Mouse (Mus musculus) G1E (cell line): ENCODE data around the gene Rnf187. TPM values are rescaled to one million over a fixed set of nuclear protein-coding genes. Genes with fewer than 3 reads are reported as not detected.

Experiments
- ATAC-seq: 2 replicates; pipeline ENCODE4 v1.8.0; 2016; ENCODE audit warnings: mild to moderate bottlenecking; ENCODE audit not compliant: insufficient number of reproducible peaks, poor library complexity, low FRiP score, severe bottlenecking; ENCODE audit errors: extremely low read depth
- DNase-seq: peaks from one replicate; pipeline ENCODE4 v3.0.0; 2012; ENCODE audit warnings: low spot score
- H3K27me3 ChIP-seq: 2 replicates; pipeline ENCODE4 v1.6.1; 2012; ENCODE audit warnings: mild to moderate bottlenecking, low read length, inconsistent platforms; ENCODE audit not compliant: insufficient read depth
- H3K36me3 ChIP-seq: replicated peaks from 2 replicates; pipeline ENCODE3; 2012; ENCODE audit warnings: mild to moderate bottlenecking, inconsistent platforms
- H3K4me1 ChIP-seq: 2 replicates; pipeline ENCODE4 v1.6.1; 2012; ENCODE audit warnings: low read depth, low read length, inconsistent platforms, mixed read lengths; ENCODE audit not compliant: insufficient read depth
- H3K4me3 ChIP-seq: 2 replicates; pipeline ENCODE4 v1.5.1; 2012; ENCODE audit warnings: low read depth, mild to moderate bottlenecking, inconsistent platforms, low read length, moderate library complexity, mixed read lengths
- H3K9me3 ChIP-seq: replicated peaks from 2 replicates; pipeline ENCODE4 v1.6.1; 2012; ENCODE audit warnings: inconsistent platforms
- CTCF ChIP-seq: IDR thresholded peaks from 2 replicates; pipeline ENCODE4 v1.5.1; 2012; ENCODE audit warnings: low read depth, low read length, inconsistent platforms, mixed read lengths
- GATA1 ChIP-seq: IDR thresholded peaks from 2 replicates; pipeline ENCODE4 v1.6.1; 2012; ENCODE audit warnings: borderline replicate concordance, low read length, inconsistent platforms, mixed read lengths
- GATA2 ChIP-seq: IDR thresholded peaks from 2 replicates; pipeline ENCODE4 v1.6.1; 2012; ENCODE audit warnings: low read depth, low read length, inconsistent platforms, borderline replicate concordance
- POLR2AphosphoS5 ChIP-seq: IDR thresholded peaks from 2 replicates; pipeline ENCODE4 v1.6.1; 2012; ENCODE audit warnings: low read depth, low read length, inconsistent platforms; ENCODE audit not compliant: insufficient replicate concordance
- TAL1 ChIP-seq: conservative IDR thresholded peaks from 2 replicates; pipeline ENCODE4 v1.6.1; 2012; ENCODE audit warnings: low read depth, low read length, inconsistent platforms, mixed read lengths
- polyA plus RNA-seq: library from polyadenylated mRNA; stranded (reverse); fragments of >175 nt; gene quantifications from 2 replicates; pipeline ENCODE4 v1.2.3, GENCODE M21; 2012
- total RNA-seq, 2 experiments: library from RNA; stranded (forward) in 1 of 2; stranded (reverse) in 1 of 2; fragments of 200-1000 nt in 1 of 2; fragments of >200 nt in 1 of 2; fragmentation: Nextera tagmentation in 1 of 2; gene quantifications; 2 replicates each; pipeline ENCODE4 v1.2.3; 2014 to 2017

Rnf187 gene
- total and polyA plus RNA-seq, 3 experiments = 55.7 to 225 (median 72.8) TPM

GRCm38 (mm10) chr11:58959921-58960465 is 21.3 kb upstream of the Rnf187 start:
- Histone ChIP-seq H3K36me3 (peaks cover 39% of the 10 kb centered on the region), H3K4me1 (peaks cover 40% of the 10 kb centered on the region), H3K4me3 (peak overlapping the region; percentile 75), H3K9me3 (peaks cover 6% of the 10 kb centered on the region), H3K27me3 (no peaks in the 10 kb centered on the region; the same call in 1 of the 2 replicates)
- peak; percentile 82 for ATAC-seq
- DNase-seq = peak; percentile 91
- TF ChIP-seq GATA2 = no peak
- no peak for TF ChIP-seq GATA1
- no peak for TF ChIP-seq TAL1
- no peak for TF ChIP-seq POLR2AphosphoS5

- TF ChIP-seq TAL1 = no peak
- no peak for TF ChIP-seq GATA1
- TF ChIP-seq CTCF = no peak
- TF ChIP-seq POLR2AphosphoS5 = no peak
- TF ChIP-seq GATA2 = no peak
- Histone ChIP-seq H3K4me1 (peaks cover 36% of the 10 kb centered on the region), H3K36me3 (peaks cover 33% of the 10 kb centered on the region), H3K27me3 (no peaks in the 10 kb centered on the region; the same call in 1 of the 2 replicates), H3K9me3 (peaks cover 6% of the 10 kb centered on the region), H3K4me3 (peak overlapping the region; percentile 75; the same call in 1 of the 2 replicates)
- no peak for ATAC-seq
- no peak for DNase-seq
These were observed 20.6 kb upstream of the Rnf187 start for GRCm38 (mm10) chr11:58959186-58959825.

- ATAC-seq (no peak), DNase-seq (no peak)
- H3K36me3 ChIP-seq = peaks cover 27% of the 10 kb centered on the region
- peaks cover 6% of the 10 kb centered on the region for H3K9me3 ChIP-seq
- H3K4me1 ChIP-seq = peaks cover 37% of the 10 kb centered on the region
- no peaks in the 10 kb centered on the region; the same call in 1 of the 2 replicates for H3K27me3 ChIP-seq
- TF ChIP-seq POLR2AphosphoS5 = no peak
- no peak for TF ChIP-seq TAL1
- TF ChIP-seq CTCF = no peak
- no peak for TF ChIP-seq GATA2
- TF ChIP-seq GATA1 = no peak
- H3K4me3 ChIP-seq = no peak overlapping the region
These were observed 19.8 kb upstream of the Rnf187 start for GRCm38 (mm10) chr11:58958536-58958935.

GRCm38 (mm10) chr11:58957226-58957914 is 18.7 kb upstream of the Rnf187 start:
- Histone ChIP-seq H3K9me3 (peaks cover 6% of the 10 kb centered on the region), H3K36me3 (peaks cover 26% of the 10 kb centered on the region), H3K4me1 (peaks cover 36% of the 10 kb centered on the region), H3K27me3 (no peaks in the 10 kb centered on the region; the same call in 1 of the 2 replicates), H3K4me3 (peak overlapping the region; percentile 51; the same call in 1 of the 2 replicates)
- ATAC-seq (no peak), DNase-seq (no peak)
- TF ChIP-seq GATA2 (no peak), CTCF (no peak), GATA1 (no peak), TAL1 (no peak), POLR2AphosphoS5 (no peak; the same call in 1 of the 2 replicates)

GRCm38 (mm10) chr11:58955868-58956257 is 17.1 kb upstream of the Rnf187 start:
- ATAC-seq (no peak), DNase-seq (no peak)
- Histone ChIP-seq H3K36me3 (peaks cover 19% of the 10 kb centered on the region), H3K27me3 (peaks cover 7% of the 10 kb centered on the region), H3K4me1 (peaks cover 36% of the 10 kb centered on the region), H3K4me3 (peak overlapping the region; percentile 72), H3K9me3 (no peaks in the 10 kb centered on the region)
- TF ChIP-seq TAL1 = no peak
- TF ChIP-seq CTCF = no peak
- no peak for TF ChIP-seq GATA2
- TF ChIP-seq GATA1 = no peak
- no peak for TF ChIP-seq POLR2AphosphoS5

- ATAC-seq = no peak
- H3K36me3 ChIP-seq = peaks cover 19% of the 10 kb centered on the region
- no peak for DNase-seq
- H3K4me3 ChIP-seq = peak overlapping the region; percentile 72
- no peaks in the 10 kb centered on the region for H3K9me3 ChIP-seq
- H3K4me1 ChIP-seq = peaks cover 36% of the 10 kb centered on the region
- TF ChIP-seq TAL1 (no peak), GATA2 (no peak), POLR2AphosphoS5 (peak; percentile 85; the same call in 1 of the 2 replicates)
- H3K27me3 ChIP-seq = peaks cover 9% of the 10 kb centered on the region
These were observed 16.6 kb upstream of the Rnf187 start for GRCm38 (mm10) chr11:58955143-58955867.
